Mouse (Mus musculus): Measurements from ENCODE around the gene Gcnt1. TPM values are rescaled to one million over a fixed set of nuclear protein-coding genes. Genes with fewer than 3 reads are reported as not detected.

Gene Gcnt1
- polyA plus RNA-seq, 1 experiment from 2014 or later = 17.9 TPM

DNA sequence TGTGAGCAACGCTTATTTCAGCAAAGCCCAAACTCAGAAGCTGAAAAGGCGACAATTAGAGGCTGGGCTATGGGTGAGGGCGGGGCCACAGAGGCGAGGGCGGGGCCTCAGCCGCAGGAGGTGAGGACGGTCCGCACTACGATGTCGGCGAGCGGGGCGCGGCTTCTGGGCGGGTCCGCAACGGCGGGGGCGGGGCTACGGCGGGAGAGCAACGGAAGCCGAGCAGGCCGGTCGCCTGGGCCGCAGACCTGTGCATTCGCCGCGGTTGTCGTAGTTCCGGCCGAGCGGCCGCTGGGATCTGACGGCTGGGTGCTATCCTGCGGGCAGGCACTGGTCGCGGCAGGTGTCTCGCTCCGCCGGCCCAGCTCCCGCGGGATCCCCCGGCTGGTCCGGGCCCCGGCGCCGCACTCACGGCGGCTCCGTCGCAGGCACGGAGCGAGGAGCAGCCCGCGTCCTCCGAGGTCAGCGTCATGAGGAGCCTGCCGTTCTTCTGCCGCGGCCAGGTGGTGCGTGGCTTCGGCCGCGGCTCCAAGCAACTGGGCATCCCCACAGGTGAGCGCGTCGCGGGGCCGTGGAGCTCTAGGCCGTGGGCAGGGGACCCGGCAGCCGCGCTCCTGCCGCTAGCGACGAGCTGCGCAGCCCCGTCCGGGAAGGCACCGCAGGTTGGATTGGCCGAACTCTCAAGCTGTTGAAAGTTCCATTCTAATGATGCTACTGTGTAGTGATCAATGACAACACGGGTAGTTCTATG is 21.4 kb upstream of the Gcnt1 start, which contains the start of gene Rfk:
Gene Rfk (plus strand): TSS at position 203 of the 751 bp plus-strand sequence.
- peaks cover 32% of the 10 kb centered on the region for H3K36me3 ChIP-seq
- peaks cover 48% of the 10 kb centered on the region for H3K4me1 ChIP-seq (replicated peaks)
- ATAC-seq (ENCODE audit: low read depth) (peak; percentile 96), DNase-seq (peak; percentile 95)
- H3K4me3 ChIP-seq (replicated peaks) = peak within 1 kb of the TSS; percentile 86
- no peaks in the 10 kb centered on the region for H3K9me3 ChIP-seq (replicated peaks)
- peak within 1 kb of the TSS; percentile 78 for H3K4me2 ChIP-seq
- H3K9ac ChIP-seq = peak within 1 kb of the TSS; percentile 94
- peak within 1 kb of the TSS; percentile 86 for H3K27ac ChIP-seq
- H3K27me3 ChIP-seq = no peaks in the 10 kb centered on the region
- whole genome bisulfite sequencing (ENCODE audit: insufficient replicate concordance) = under 1% methylated on average over 81 of the region's 83 CpGs

DNA sequence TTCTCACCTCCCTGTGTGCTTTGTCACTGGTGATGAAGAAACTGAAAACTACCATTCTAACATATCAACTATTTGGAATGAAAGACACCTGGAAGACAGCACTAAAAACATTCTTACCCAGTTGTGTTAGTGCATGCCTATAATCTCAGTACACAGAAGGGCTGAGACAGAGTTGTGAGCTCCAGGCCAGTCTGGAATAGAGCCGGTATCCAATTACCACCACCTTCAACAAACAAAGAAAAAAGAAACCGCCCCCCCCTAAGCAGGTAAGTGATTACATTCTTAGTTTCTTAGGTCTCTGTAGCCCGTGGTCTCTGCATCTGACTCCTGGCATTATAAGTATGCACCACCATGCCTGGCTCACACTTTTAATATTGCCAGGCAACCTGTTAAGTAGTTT is 20.2 kb upstream of the Gcnt1 start:
- peak overlapping the region; percentile 48; the same call in 1 of the 2 replicates for H3K9ac ChIP-seq
- no peak overlapping the region for H3K27ac ChIP-seq
- WGBS (ENCODE audit: insufficient replicate concordance) = 40% methylated on average over 3 of the region's 3 CpGs
- peak overlapping the region; percentile 55 for H3K4me2 ChIP-seq
- no peaks in the 10 kb centered on the region for H3K27me3 ChIP-seq
- peaks cover 54% of the 10 kb centered on the region for H3K4me1 ChIP-seq (replicated peaks)
- no peak for ATAC-seq (ENCODE audit: low read depth)
- peaks cover 21% of the 10 kb centered on the region for H3K36me3 ChIP-seq
- no peaks in the 10 kb centered on the region for H3K9me3 ChIP-seq (replicated peaks)
- DNase-seq = no peak
- no peak overlapping the region for H3K4me3 ChIP-seq (replicated peaks)

DNA sequence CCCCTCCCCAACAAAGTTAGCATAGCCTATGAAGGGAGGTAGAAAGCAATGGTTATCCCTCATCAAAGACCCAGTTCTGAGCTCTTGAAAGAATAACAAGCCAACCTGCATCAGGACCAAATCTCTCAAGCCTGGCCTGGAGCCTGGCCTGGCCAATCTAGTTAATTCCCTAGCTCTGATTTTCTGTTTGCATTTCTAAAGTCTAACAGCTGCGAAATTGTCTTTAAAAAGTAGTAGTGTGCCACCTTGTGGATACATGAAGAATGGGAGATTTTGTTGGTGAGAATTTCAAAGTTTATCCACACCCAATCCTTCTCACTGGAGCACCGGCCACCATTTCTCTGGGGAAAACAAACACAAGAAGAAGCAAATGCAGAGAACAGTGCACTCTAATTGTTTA is 15.8 kb upstream of the Gcnt1 start:
- H3K4me3 ChIP-seq (replicated peaks) = no peak overlapping the region
- no peak overlapping the region for H3K27ac ChIP-seq
- no peaks in the 10 kb centered on the region for H3K9me3 ChIP-seq (replicated peaks)
- no peak overlapping the region for H3K9ac ChIP-seq
- H3K4me2 ChIP-seq = no peak overlapping the region
- peaks cover 29% of the 10 kb centered on the region for H3K4me1 ChIP-seq (replicated peaks)
- WGBS (ENCODE audit: insufficient replicate concordance) = 12% methylated on average over 2 of the region's 2 CpGs
- DNase-seq (no peak), ATAC-seq (ENCODE audit: low read depth) (no peak)
- no peaks in the 10 kb centered on the region for H3K36me3 ChIP-seq
- no peaks in the 10 kb centered on the region for H3K27me3 ChIP-seq

DNA sequence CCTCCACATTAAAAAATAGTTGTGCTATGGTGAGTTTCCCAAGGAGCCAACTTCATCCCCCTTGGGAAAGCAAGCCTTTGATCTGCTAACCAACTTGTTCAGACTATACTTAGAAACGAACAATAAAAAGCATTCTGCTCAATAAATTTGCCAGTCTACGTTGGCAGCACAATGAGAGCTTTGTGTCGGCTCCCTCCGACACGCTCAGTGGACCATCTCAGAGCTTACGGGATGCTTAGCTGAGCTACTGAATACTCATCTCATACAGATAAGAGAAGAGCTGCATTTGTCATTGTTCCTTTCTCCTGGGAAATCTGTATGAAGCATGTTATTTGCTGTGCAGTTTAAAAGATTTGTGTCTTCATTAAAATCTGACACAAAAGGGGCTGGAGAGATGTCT is 13.8 kb upstream of the Gcnt1 start:
- H3K9ac ChIP-seq = no peak overlapping the region
- H3K36me3 ChIP-seq = no peaks in the 10 kb centered on the region
- ATAC-seq (ENCODE audit: low read depth) = no peak
- no peak overlapping the region for H3K27ac ChIP-seq
- H3K4me2 ChIP-seq = no peak overlapping the region
- H3K9me3 ChIP-seq (replicated peaks) = no peaks in the 10 kb centered on the region
- no peaks in the 10 kb centered on the region for H3K27me3 ChIP-seq
- WGBS (ENCODE audit: insufficient replicate concordance) = 82% methylated on average over 6 of the region's 6 CpGs
- DNase-seq = no peak
- H3K4me3 ChIP-seq (replicated peaks) = no peak overlapping the region
- H3K4me1 ChIP-seq (replicated peaks) = peaks cover 21% of the 10 kb centered on the region

DNA sequence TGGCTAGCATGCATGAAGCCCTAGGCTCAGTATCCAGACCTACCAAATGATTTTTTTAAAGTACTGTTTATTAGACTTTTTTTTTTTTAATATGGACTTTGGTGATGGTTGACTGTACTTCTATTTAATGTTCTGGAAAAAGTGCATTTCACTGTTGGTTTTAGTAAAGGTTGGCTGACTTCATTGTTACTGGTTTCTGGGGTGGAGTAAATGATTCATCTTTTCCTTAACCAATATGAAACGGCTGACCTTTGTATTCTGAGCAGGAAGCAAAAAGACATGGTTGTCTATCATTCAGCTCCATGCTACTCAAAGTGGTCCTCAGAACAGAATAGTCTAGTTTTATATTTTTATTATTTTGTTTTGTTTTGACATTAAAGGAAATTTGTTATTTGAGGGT is 12.8 kb upstream of the Gcnt1 start:
- Histone ChIP-seq H3K36me3 (no peaks in the 10 kb centered on the region), H3K4me3 (replicated peaks) (no peak overlapping the region), H3K9ac (no peak overlapping the region), H3K27ac (no peak overlapping the region), H3K4me2 (no peak overlapping the region), H3K4me1 (replicated peaks) (peaks cover 21% of the 10 kb centered on the region), H3K9me3 (replicated peaks) (no peaks in the 10 kb centered on the region), H3K27me3 (no peaks in the 10 kb centered on the region)
- 19% methylated on average over 1 of the region's 1 CpGs for WGBS (ENCODE audit: insufficient replicate concordance)
- ATAC-seq (ENCODE audit: low read depth) = no peak
- DNase-seq = no peak

DNA sequence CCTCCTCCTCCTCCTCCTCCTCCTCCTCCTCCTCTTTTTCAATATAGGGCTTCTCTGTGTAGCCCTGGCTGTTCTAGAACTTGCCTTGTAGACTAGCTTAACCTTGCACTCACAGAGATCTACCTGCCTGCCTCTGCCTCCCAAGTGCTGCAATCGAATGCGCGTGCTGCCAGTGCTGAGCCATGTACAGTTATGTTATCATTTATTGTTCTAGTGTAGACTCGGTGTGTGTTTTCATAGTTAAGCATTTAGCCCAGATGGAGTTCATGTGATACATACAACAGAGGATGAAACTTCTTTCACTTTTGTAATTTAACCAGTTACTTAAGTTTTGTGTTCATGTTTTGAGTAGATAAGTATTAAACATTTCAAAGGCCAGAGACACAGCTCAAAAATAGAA is 12.4 kb upstream of the Gcnt1 start:
- Histone ChIP-seq H3K4me1 (replicated peaks) (peaks cover 21% of the 10 kb centered on the region), H3K36me3 (no peaks in the 10 kb centered on the region), H3K4me3 (replicated peaks) (no peak overlapping the region), H3K9me3 (replicated peaks) (no peaks in the 10 kb centered on the region), H3K27ac (no peak overlapping the region), H3K27me3 (no peaks in the 10 kb centered on the region), H3K9ac (no peak overlapping the region), H3K4me2 (no peak overlapping the region)
- DNase-seq (no peak), ATAC-seq (ENCODE audit: low read depth) (peak; percentile 72)
- WGBS (ENCODE audit: insufficient replicate concordance) = 52% methylated on average over 4 of the region's 4 CpGs

DNA sequence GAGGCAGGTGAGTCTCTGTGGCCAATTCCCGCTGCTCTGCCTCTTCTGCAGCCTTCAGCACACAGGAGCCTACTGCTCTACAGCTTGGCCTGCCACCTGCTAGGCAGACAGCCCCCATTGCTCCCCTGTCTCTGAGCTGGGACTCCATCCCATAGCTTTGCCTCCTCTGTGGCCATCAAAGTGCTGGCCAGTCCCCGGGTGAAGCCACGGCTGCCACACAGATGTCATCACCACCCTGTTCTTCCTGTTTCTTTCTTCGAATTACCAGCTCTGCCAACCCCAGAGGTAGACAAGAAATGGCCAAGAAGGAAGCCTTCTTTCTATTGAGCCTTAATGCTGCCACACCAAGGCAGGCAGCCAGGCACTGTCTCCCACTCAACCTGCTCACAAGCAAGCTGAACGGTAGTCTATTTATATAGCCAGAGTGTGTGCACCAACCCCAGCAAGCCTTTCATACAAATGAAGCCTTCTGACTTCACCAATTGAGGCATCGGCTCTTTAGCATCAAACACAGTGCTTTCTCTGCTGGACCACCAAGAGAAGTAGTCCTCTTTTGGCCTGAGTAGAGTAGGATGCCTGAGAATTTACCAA is 10.3 kb upstream of the Gcnt1 start:
- H3K9me3 ChIP-seq (replicated peaks) = no peaks in the 10 kb centered on the region
- no peak for ATAC-seq (ENCODE audit: low read depth)
- no peak overlapping the region for H3K9ac ChIP-seq
- H3K4me3 ChIP-seq (replicated peaks) = no peak overlapping the region
- no peak for DNase-seq
- peaks cover 5% of the 10 kb centered on the region; the same call in 1 of the 2 replicates for H3K4me1 ChIP-seq (replicated peaks)
- 44% methylated on average over 6 of the region's 6 CpGs for WGBS (ENCODE audit: insufficient replicate concordance)
- no peak overlapping the region for H3K4me2 ChIP-seq
- no peak overlapping the region for H3K27ac ChIP-seq
- no peaks in the 10 kb centered on the region for H3K36me3 ChIP-seq
- no peaks in the 10 kb centered on the region for H3K27me3 ChIP-seq

DNA sequence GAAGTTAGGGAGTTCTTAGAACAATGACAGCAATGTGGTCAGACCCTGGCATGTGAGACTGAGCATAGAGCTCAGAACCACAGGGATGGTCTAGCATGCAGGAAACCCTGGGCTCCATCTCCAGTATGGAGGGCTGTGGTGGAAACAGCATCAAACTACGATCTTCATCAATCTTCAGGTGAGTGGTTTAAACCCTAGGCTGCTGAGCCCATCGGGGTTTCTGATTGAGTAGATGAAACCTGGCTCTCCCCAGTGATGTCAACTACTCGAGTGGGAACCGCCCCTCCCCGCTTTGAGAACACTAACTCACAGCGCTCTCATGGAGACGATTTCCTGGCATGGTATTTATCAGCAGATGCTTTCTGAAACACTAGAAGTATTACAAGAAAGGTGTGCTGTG is 7.9 kb upstream of the Gcnt1 start:
- ATAC-seq (ENCODE audit: low read depth) (no peak), DNase-seq (no peak)
- Histone ChIP-seq H3K9ac (no peak overlapping the region), H3K4me1 (replicated peaks) (peaks cover 11% of the 10 kb centered on the region), H3K4me3 (replicated peaks) (no peak overlapping the region), H3K4me2 (no peak overlapping the region), H3K9me3 (replicated peaks) (no peaks in the 10 kb centered on the region), H3K27me3 (no peaks in the 10 kb centered on the region), H3K36me3 (no peaks in the 10 kb centered on the region), H3K27ac (no peak overlapping the region)
- WGBS (ENCODE audit: insufficient replicate concordance) = 41% methylated on average over 7 of the region's 7 CpGs

DNA sequence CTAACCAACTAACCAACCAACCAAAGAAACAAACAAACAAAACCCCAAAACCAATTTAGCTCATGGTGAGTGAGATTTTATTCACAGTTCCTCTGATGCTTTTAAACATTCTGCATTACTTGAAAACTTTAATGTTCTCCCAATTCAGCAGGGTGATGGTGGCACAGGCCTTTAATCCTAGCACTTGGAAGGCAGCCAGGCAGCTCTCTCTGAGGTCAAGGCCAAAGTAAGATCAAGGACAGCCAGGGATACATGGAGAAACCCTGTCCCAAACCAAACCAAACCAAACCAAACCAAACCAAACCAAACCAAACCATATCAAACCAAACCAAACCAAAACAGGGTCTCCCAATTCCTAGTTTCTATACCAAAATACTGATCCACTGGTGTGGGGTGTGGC is 6.2 kb upstream of the Gcnt1 start:
- H3K36me3 ChIP-seq = no peaks in the 10 kb centered on the region
- no peak overlapping the region for H3K4me3 ChIP-seq (replicated peaks)
- no peaks in the 10 kb centered on the region for H3K27me3 ChIP-seq
- DNase-seq = no peak
- no peak overlapping the region for H3K27ac ChIP-seq
- no peak for ATAC-seq (ENCODE audit: low read depth)
- H3K4me2 ChIP-seq = no peak overlapping the region
- H3K9ac ChIP-seq = no peak overlapping the region
- H3K4me1 ChIP-seq (replicated peaks) = peaks cover 9% of the 10 kb centered on the region
- H3K9me3 ChIP-seq (replicated peaks) = no peaks in the 10 kb centered on the region

DNA sequence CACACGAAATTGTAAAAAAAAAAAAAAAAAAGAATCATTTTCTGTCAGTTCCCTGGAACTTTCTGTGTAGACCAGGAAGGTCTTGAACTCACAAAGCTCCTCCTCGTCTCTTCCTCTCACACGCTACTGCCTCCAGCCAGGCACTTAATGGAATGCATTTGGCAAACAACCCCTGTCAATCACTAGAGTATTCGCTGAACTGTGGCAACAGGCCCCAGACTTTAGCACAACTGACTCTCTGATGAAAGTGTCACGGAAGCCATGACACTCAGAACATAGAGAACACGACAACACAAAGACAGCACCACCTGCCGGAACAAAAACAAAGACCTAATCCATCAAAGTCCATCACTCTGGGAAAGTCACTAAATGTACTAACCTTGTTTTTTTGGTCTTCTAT is 3.1 kb downstream of the Gcnt1 start:
- WGBS (ENCODE audit: insufficient replicate concordance) = 67% methylated on average over 7 of the region's 7 CpGs
- H3K4me3 ChIP-seq (replicated peaks) = no peak overlapping the region
- no peaks in the 10 kb centered on the region for H3K36me3 ChIP-seq
- H3K27ac ChIP-seq = no peak overlapping the region
- no peaks in the 10 kb centered on the region for H3K9me3 ChIP-seq (replicated peaks)
- no peaks in the 10 kb centered on the region for H3K27me3 ChIP-seq
- no peak for DNase-seq
- H3K9ac ChIP-seq = no peak overlapping the region
- no peak overlapping the region for H3K4me2 ChIP-seq
- H3K4me1 ChIP-seq (replicated peaks) = peaks cover 10% of the 10 kb centered on the region
- no peak for ATAC-seq (ENCODE audit: low read depth)

DNA sequence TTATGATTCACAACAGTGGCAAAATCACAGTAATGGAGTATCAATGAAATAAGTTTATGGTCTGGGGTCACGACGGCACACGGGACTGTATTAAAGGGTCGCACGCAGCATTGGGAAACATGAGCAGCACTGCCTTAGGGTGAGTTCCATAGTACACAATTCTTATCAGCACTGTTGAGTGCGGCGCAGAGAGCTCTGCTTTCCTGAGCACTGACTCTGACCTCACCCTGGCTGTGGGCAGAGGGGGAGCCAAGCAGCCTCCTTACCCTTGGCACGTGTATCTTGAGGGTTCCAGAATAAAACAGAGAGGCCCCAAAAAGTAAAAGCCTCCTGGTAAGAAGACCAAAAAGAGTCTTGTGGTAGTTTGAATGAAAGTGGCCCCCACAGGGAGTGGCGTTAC is 4.1 kb downstream of the Gcnt1 start:
- no peak; the same call in 1 of the 2 replicates for ATAC-seq (ENCODE audit: low read depth)
- H3K27me3 ChIP-seq = no peaks in the 10 kb centered on the region
- H3K4me1 ChIP-seq (replicated peaks) = peaks cover 14% of the 10 kb centered on the region
- no peaks in the 10 kb centered on the region for H3K36me3 ChIP-seq
- no peak overlapping the region for H3K9ac ChIP-seq
- WGBS (ENCODE audit: insufficient replicate concordance) = 52% methylated on average over 9 of the region's 9 CpGs
- H3K27ac ChIP-seq = no peak overlapping the region
- no peak for DNase-seq
- no peak overlapping the region for H3K4me2 ChIP-seq
- H3K9me3 ChIP-seq (replicated peaks) = no peaks in the 10 kb centered on the region
- H3K4me3 ChIP-seq (replicated peaks) = no peak overlapping the region
